Mouse (Mus musculus): Measurements from ENCODE around the gene Spon1. TPM values are rescaled to one million over a fixed set of nuclear protein-coding genes. Genes with fewer than 3 reads are reported as not detected.
A peak's percentile ranks its signal among the peaks of the same experiment; 100 is the strongest.

The Spon1 gene
- polyA plus RNA-seq, 1 experiment from 2014 or later: 35.1 TPM

- Histone ChIP-seq H3K4me1 (ENCODE audit: insufficient read depth, low read depth, low read length) (peaks cover 10% of the 10 kb centered on the region; the same call in 1 of the 2 replicates), H3K9ac (replicated peaks; ENCODE audit: low read depth) (no peak overlapping the region), H3K4me3 (ENCODE audit: low read depth, low read length) (no peak overlapping the region), H3K36me3 (ENCODE audit: insufficient read depth, low read length) (no peaks in the 10 kb centered on the region), H3K9me3 (ENCODE audit: low read length) (no peaks in the 10 kb centered on the region), H3K4me2 (replicated peaks; ENCODE audit: low read depth, low read length) (no peak overlapping the region), H3K27me3 (replicated peaks; ENCODE audit: insufficient read depth, low read length) (no peaks in the 10 kb centered on the region), H3K27ac (ENCODE audit: low read length) (no peak overlapping the region)
- ATAC-seq (no peak), DNase-seq (ENCODE audit: low spot score) (no peak)
- TF ChIP-seq CTCF (IDR thresholded peaks at IDR 0.05) (no peak), EP300 (IDR thresholded peaks at IDR 0.05) (no peak)
- 67% methylated on average over 11 of the region's 11 CpGs for WGBS
Measured at GRCm38 (mm10) chr7:114069726-114070457, 304.1 kb downstream of the Spon1 start.

- WGBS: 75% methylated on average over 3 of the region's 3 CpGs
- ATAC-seq (no peak), DNase-seq (ENCODE audit: low spot score) (no peak)
- Histone ChIP-seq H3K4me2 (replicated peaks; ENCODE audit: low read depth, low read length) (no peak overlapping the region), H3K4me1 (ENCODE audit: insufficient read depth, low read depth, low read length) (peaks cover 10% of the 10 kb centered on the region; the same call in 1 of the 2 replicates), H3K36me3 (ENCODE audit: insufficient read depth, low read length) (no peaks in the 10 kb centered on the region), H3K27me3 (replicated peaks; ENCODE audit: insufficient read depth, low read length) (no peaks in the 10 kb centered on the region), H3K9ac (replicated peaks; ENCODE audit: low read depth) (no peak overlapping the region), H3K9me3 (ENCODE audit: low read length) (no peaks in the 10 kb centered on the region), H3K27ac (ENCODE audit: low read length) (no peak overlapping the region), H3K4me3 (ENCODE audit: low read depth, low read length) (no peak overlapping the region)
- TF ChIP-seq CTCF (IDR thresholded peaks at IDR 0.05): no peak
- no peak for TF ChIP-seq EP300 (IDR thresholded peaks at IDR 0.05)
Measured at GRCm38 (mm10) chr7:114070458-114070840, 304.7 kb downstream of the Spon1 start.

DNA sequence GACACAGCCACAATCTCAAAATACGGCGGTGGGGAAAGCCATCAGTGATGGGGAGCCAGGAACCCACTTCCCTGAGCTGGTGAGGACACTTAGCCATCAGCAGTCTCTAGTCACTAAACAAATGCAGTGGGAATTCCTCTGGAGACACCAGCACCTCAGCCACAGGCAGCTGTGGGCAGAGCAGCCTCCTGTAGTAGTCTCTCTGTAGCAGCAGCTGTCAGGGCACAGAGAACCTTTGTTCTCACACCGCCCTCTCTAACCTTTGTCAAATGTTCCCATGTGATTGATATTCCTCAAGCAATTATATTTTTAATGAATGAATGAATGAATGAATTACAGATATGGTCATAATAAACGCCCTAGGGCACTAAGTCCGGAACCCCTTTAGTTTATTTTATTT, 305.6 kb downstream of the Spon1 start:
- no peak overlapping the region for H3K4me3 ChIP-seq (ENCODE audit: low read depth, low read length)
- DNase-seq (ENCODE audit: low spot score) (no peak), ATAC-seq (no peak)
- 80% methylated on average over 5 of the region's 5 CpGs for WGBS
- no peaks in the 10 kb centered on the region for H3K36me3 ChIP-seq (ENCODE audit: insufficient read depth, low read length)
- no peak overlapping the region; the same call in 1 of the 2 replicates for H3K4me2 ChIP-seq (replicated peaks; ENCODE audit: low read depth, low read length)
- no peak overlapping the region for H3K27ac ChIP-seq (ENCODE audit: low read length)
- no peaks in the 10 kb centered on the region for H3K27me3 ChIP-seq (replicated peaks; ENCODE audit: insufficient read depth, low read length)
- H3K9ac ChIP-seq (replicated peaks; ENCODE audit: low read depth): no peak overlapping the region
- no peaks in the 10 kb centered on the region for H3K9me3 ChIP-seq (ENCODE audit: low read length)
- H3K4me1 ChIP-seq (ENCODE audit: insufficient read depth, low read depth, low read length): peaks cover 3% of the 10 kb centered on the region; the same call in 1 of the 2 replicates
- TF ChIP-seq CTCF (IDR thresholded peaks at IDR 0.05) (no peak), EP300 (IDR thresholded peaks at IDR 0.05) (no peak)

- Histone ChIP-seq H3K27me3 (replicated peaks; ENCODE audit: insufficient read depth, low read length) (no peaks in the 10 kb centered on the region), H3K27ac (ENCODE audit: low read length) (0 out of 2 replicates have a peak overlapping the region, but pooled peaks have one; percentile 43), H3K9me3 (ENCODE audit: low read length) (no peaks in the 10 kb centered on the region), H3K4me2 (replicated peaks; ENCODE audit: low read depth, low read length) (peak overlapping the region; percentile 39), H3K4me1 (ENCODE audit: insufficient read depth, low read depth, low read length) (no peaks in the 10 kb centered on the region; the same call in 1 of the 2 replicates), H3K36me3 (ENCODE audit: insufficient read depth, low read length) (no peaks in the 10 kb centered on the region), H3K4me3 (ENCODE audit: low read depth, low read length) (no peak overlapping the region), H3K9ac (replicated peaks; ENCODE audit: low read depth) (0 out of 2 replicates have a peak overlapping the region, but pooled peaks have one; percentile 13)
- ATAC-seq (peak; percentile 63), DNase-seq (ENCODE audit: low spot score) (no peak)
- 18% methylated on average over 13 of the region's 13 CpGs for WGBS
- TF ChIP-seq EP300 (IDR thresholded peaks at IDR 0.05) (no peak), CTCF (IDR thresholded peaks at IDR 0.05) (no peak)
Measured at GRCm38 (mm10) chr7:114071851-114072616, 306.2 kb downstream of the Spon1 start.

DNA sequence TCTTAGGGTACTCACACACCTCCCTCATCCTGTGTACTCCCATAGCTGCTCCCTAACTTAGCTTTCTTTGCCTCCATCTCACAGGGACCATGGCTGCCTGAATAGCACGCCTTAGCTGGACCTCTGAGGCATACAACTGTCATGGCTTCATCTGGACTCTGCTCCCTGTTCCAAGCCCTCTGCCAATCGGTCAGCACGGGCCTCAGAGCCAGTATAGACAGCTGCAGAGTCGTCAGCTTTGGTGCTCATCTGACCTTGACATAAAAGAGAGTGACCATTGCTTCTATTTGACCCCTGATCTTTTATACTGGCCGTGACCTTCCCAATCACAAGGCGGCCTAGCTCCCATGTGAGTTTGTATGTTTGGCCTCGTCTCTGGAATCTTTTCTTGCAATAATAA, 308.3 kb downstream of the Spon1 start:
- Histone ChIP-seq H3K4me2 (replicated peaks; ENCODE audit: low read depth, low read length) (no peak overlapping the region), H3K9me3 (ENCODE audit: low read length) (no peaks in the 10 kb centered on the region), H3K27ac (ENCODE audit: low read length) (no peak overlapping the region), H3K4me3 (ENCODE audit: low read depth, low read length) (no peak overlapping the region), H3K27me3 (replicated peaks; ENCODE audit: insufficient read depth, low read length) (no peaks in the 10 kb centered on the region), H3K9ac (replicated peaks; ENCODE audit: low read depth) (no peak overlapping the region), H3K4me1 (ENCODE audit: insufficient read depth, low read depth, low read length) (no peaks in the 10 kb centered on the region; the same call in 1 of the 2 replicates), H3K36me3 (ENCODE audit: insufficient read depth, low read length) (no peaks in the 10 kb centered on the region)
- no peak for DNase-seq (ENCODE audit: low spot score)
- no peak for ATAC-seq
- no peak for TF ChIP-seq CTCF (IDR thresholded peaks at IDR 0.05)
- TF ChIP-seq EP300 (IDR thresholded peaks at IDR 0.05): no peak
- 76% methylated on average over 7 of the region's 7 CpGs for WGBS

DNA sequence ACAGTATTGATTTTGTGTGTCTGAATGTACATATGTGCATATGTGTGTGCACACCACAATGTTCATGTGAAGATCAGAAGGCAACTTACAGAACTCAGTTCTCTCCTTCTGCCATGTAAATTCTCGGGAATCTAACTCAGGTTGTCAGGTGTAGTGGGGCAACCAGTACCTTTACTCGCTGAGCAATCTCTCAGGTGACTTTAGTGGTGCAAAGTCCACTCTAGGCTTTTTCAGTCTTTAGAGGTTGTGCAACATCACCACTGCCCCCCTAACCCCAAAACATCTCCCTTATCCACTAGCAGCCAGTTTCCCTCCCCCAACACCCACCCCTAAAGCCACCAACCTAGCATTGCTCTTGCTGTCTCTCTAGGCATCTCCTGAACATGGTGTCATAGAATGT, 308.8 kb downstream of the Spon1 start:
- Histone ChIP-seq H3K9ac (replicated peaks; ENCODE audit: low read depth) (no peak overlapping the region), H3K36me3 (ENCODE audit: insufficient read depth, low read length) (no peaks in the 10 kb centered on the region), H3K4me1 (ENCODE audit: insufficient read depth, low read depth, low read length) (no peaks in the 10 kb centered on the region; the same call in 1 of the 2 replicates), H3K4me3 (ENCODE audit: low read depth, low read length) (no peak overlapping the region), H3K27me3 (replicated peaks; ENCODE audit: insufficient read depth, low read length) (no peaks in the 10 kb centered on the region), H3K4me2 (replicated peaks; ENCODE audit: low read depth, low read length) (no peak overlapping the region), H3K9me3 (ENCODE audit: low read length) (no peaks in the 10 kb centered on the region), H3K27ac (ENCODE audit: low read length) (no peak overlapping the region)
- ATAC-seq: no peak
- TF ChIP-seq CTCF (IDR thresholded peaks at IDR 0.05) (no peak), EP300 (IDR thresholded peaks at IDR 0.05) (no peak)
- WGBS: 85% methylated on average over 2 of the region's 2 CpGs
- DNase-seq (ENCODE audit: low spot score): no peak
